Mouse (Mus musculus) hindbrain, embryonic 12.5 days (tissue): ENCODE data around the gene Pcbp3. TPM values are rescaled to one million over a fixed set of nuclear protein-coding genes. Genes with fewer than 3 reads are reported as not detected.

Source experiments
- ATAC-seq: fragments of 200-750 bp; cut with Nextera tagmentation; 2 replicates; pipeline ENCODE4 v1.8.0; 2017; ENCODE audit warnings: moderate TSS enrichment; ENCODE audit not compliant: low FRiP score
- H3K27ac ChIP-seq: fragments of 300-500 bp; sonication (generic); 2 replicates; pipeline ENCODE4 v1.5.1; 2016; ENCODE audit warnings: mild to moderate bottlenecking
- H3K27me3 ChIP-seq: fragments of 300-500 bp; sonication (generic); 2 replicates; pipeline ENCODE4 v1.6.1; 2016; ENCODE audit warnings: mild to moderate bottlenecking
- H3K36me3 ChIP-seq: fragments of 300-500 bp; sonication (generic); 2 replicates; pipeline ENCODE4 v1.6.1; 2016; ENCODE audit warnings: mild to moderate bottlenecking
- H3K4me1 ChIP-seq: fragments of 300-500 bp; sonication (generic); 2 replicates; pipeline ENCODE4 v1.6.1; 2016
- H3K4me2 ChIP-seq: fragments of 300-500 bp; sonication (generic); replicated peaks from 2 replicates; pipeline ENCODE4 v1.6.1; 2016; ENCODE audit warnings: mild to moderate bottlenecking
- H3K4me3 ChIP-seq: fragments of 300-500 bp; sonication (generic); 2 replicates; pipeline ENCODE4 v1.5.1; 2016; ENCODE audit warnings: mild to moderate bottlenecking
- H3K9ac ChIP-seq: fragments of 300-500 bp; sonication (generic); 2 replicates; pipeline ENCODE4 v1.6.1; 2016; ENCODE audit warnings: mild to moderate bottlenecking, moderate library complexity
- H3K9me3 ChIP-seq: fragments of 300-500 bp; sonication (generic); replicated peaks from 2 replicates; pipeline ENCODE4 v1.6.1; 2016; ENCODE audit warnings: mild to moderate bottlenecking
- WGBS: fragments of 180-500 bp; shearing (Covaris S2); methylation state at CpG from one replicate; pipeline ENCODE4 v1.1.7; 2016; 5-methylcytosine and 5-hydroxymethylcytosine counted together
- polyA plus RNA-seq: library from polyadenylated mRNA; unstranded; fragments of >200 nt; fragmentation: Nextera tagmentation; extraction: Ambion mirVana; gene quantifications from 2 replicates; pipeline ENCODE4 v1.2.1, GENCODE M21; 2016

Pcbp3 gene
- polyA plus RNA-seq, 1 experiment from 2014 or later = 68.6 TPM

GRCm38 (mm10) chr10:76722751-76723450 lies 238.8 kb downstream of the Pcbp3 start:
- H3K9ac ChIP-seq = no peak overlapping the region

GRCm38 (mm10) chr10:76721746-76722145 lies 239.9 kb downstream of the Pcbp3 start:
- Histone ChIP-seq H3K36me3 (no peaks in the 10 kb centered on the region), H3K27me3 (no peaks in the 10 kb centered on the region), H3K9ac (no peak overlapping the region), H3K4me3 (no peak overlapping the region), H3K27ac (no peak overlapping the region), H3K4me1 (no peaks in the 10 kb centered on the region), H3K4me2 (no peak overlapping the region), H3K9me3 (no peaks in the 10 kb centered on the region)
- no peak for ATAC-seq
- 94% methylated on average over 6 of the region's 6 CpGs for WGBS

More at GRCm38 (mm10) chr10:76722751-76723450, 238.8 kb downstream of the Pcbp3 start:
- Histone ChIP-seq H3K4me1 (no peaks in the 10 kb centered on the region), H3K4me3 (no peak overlapping the region), H3K4me2 (no peak overlapping the region), H3K36me3 (no peaks in the 10 kb centered on the region), H3K9me3 (no peaks in the 10 kb centered on the region), H3K27me3 (no peaks in the 10 kb centered on the region), H3K27ac (no peak overlapping the region)
- no peak for ATAC-seq
- 82% methylated on average over 18 of the region's 18 CpGs for WGBS

GRCm38 (mm10) chr10:76721216-76721615 lies 240.5 kb downstream of the Pcbp3 start:
- WGBS = 75% methylated on average over 11 of the region's 11 CpGs
- H3K9ac ChIP-seq = no peak overlapping the region
- no peaks in the 10 kb centered on the region for H3K9me3 ChIP-seq
- no peaks in the 10 kb centered on the region for H3K4me1 ChIP-seq
- no peak for ATAC-seq
- no peak overlapping the region for H3K4me3 ChIP-seq
- H3K4me2 ChIP-seq = no peak overlapping the region
- no peaks in the 10 kb centered on the region for H3K27me3 ChIP-seq
- no peak overlapping the region for H3K27ac ChIP-seq
- no peaks in the 10 kb centered on the region for H3K36me3 ChIP-seq

- 91% methylated on average over 4 of the region's 4 CpGs for WGBS
- H3K4me3 ChIP-seq = no peak overlapping the region
- no peaks in the 10 kb centered on the region for H3K9me3 ChIP-seq
- H3K9ac ChIP-seq = no peak overlapping the region
- H3K27ac ChIP-seq = no peak overlapping the region
- no peaks in the 10 kb centered on the region for H3K36me3 ChIP-seq
- H3K4me1 ChIP-seq = no peaks in the 10 kb centered on the region
- no peaks in the 10 kb centered on the region for H3K27me3 ChIP-seq
- no peak for ATAC-seq
- no peak overlapping the region for H3K4me2 ChIP-seq
Observed at GRCm38 (mm10) chr10:76717631-76718030, 244.1 kb downstream of the Pcbp3 start.

- H3K4me2 ChIP-seq = no peak overlapping the region
- H3K36me3 ChIP-seq = no peaks in the 10 kb centered on the region
- no peaks in the 10 kb centered on the region for H3K9me3 ChIP-seq
- no peak overlapping the region for H3K27ac ChIP-seq
- 89% methylated on average over 7 of the region's 7 CpGs for WGBS
- ATAC-seq = no peak
- H3K9ac ChIP-seq = no peak overlapping the region
- no peaks in the 10 kb centered on the region for H3K27me3 ChIP-seq
- no peak overlapping the region for H3K4me3 ChIP-seq
- H3K4me1 ChIP-seq = no peaks in the 10 kb centered on the region
Observed at GRCm38 (mm10) chr10:76717026-76717425, 244.7 kb downstream of the Pcbp3 start.

GRCm38 (mm10) chr10:76714303-76714702 lies 247.4 kb downstream of the Pcbp3 start:
- 86% methylated on average over 7 of the region's 7 CpGs for WGBS
- H3K27me3 ChIP-seq = no peaks in the 10 kb centered on the region; the same call in 1 of the 2 replicates
- no peak overlapping the region for H3K4me3 ChIP-seq
- H3K27ac ChIP-seq = no peak overlapping the region
- H3K4me1 ChIP-seq = no peaks in the 10 kb centered on the region
- no peaks in the 10 kb centered on the region for H3K9me3 ChIP-seq
- ATAC-seq = no peak
- no peaks in the 10 kb centered on the region for H3K36me3 ChIP-seq
- no peak overlapping the region for H3K9ac ChIP-seq
- no peak overlapping the region for H3K4me2 ChIP-seq

- no peak overlapping the region for H3K4me3 ChIP-seq
- no peaks in the 10 kb centered on the region; the same call in 1 of the 2 replicates for H3K27me3 ChIP-seq
- no peaks in the 10 kb centered on the region for H3K9me3 ChIP-seq
- no peak overlapping the region for H3K27ac ChIP-seq
- ATAC-seq = no peak
- no peaks in the 10 kb centered on the region for H3K36me3 ChIP-seq
- H3K4me2 ChIP-seq = no peak overlapping the region
- WGBS = 79% methylated on average over 3 of the region's 3 CpGs
- H3K9ac ChIP-seq = no peak overlapping the region
- no peaks in the 10 kb centered on the region for H3K4me1 ChIP-seq
Observed at GRCm38 (mm10) chr10:76712500-76712899, 249.2 kb downstream of the Pcbp3 start.

Other genes with a start within 250 kb of the Pcbp3 start
- 43.6 and 62.6 TPM in 2 replicates for gene Col6a1, start 235.7 kb downstream of the Pcbp3 start, polyA plus RNA-seq
- gene Slc19a1, start 70.4 kb upstream of the Pcbp3 start, polyA plus RNA-seq = 30.5 and 32.5 TPM in 2 replicates
- gene Col18a1, start 204.7 kb upstream of the Pcbp3 start, polyA plus RNA-seq = 103 and 109 TPM in 2 replicates